Mouse (Mus musculus) cerebellum, adult 2 months (tissue): Measurements from ENCODE around the gene Otud7a.

Source experiments
- CTCF ChIP-seq: fragments of 200-500 bp; IDR thresholded peaks from 2 replicates; pipeline ENCODE4 v1.5.1; 2011; ENCODE audit warnings: low read depth, mild to moderate bottlenecking, control low read depth, low read length, moderate library complexity, borderline replicate concordance; ENCODE audit not compliant: insufficient read depth
- POLR2A ChIP-seq: fragments of 200-500 bp; IDR thresholded peaks from 2 replicates; pipeline ENCODE4 v1.6.1; 2011; ENCODE audit warnings: low read length, control low read depth, borderline replicate concordance; ENCODE audit not compliant: insufficient read depth

DNA sequence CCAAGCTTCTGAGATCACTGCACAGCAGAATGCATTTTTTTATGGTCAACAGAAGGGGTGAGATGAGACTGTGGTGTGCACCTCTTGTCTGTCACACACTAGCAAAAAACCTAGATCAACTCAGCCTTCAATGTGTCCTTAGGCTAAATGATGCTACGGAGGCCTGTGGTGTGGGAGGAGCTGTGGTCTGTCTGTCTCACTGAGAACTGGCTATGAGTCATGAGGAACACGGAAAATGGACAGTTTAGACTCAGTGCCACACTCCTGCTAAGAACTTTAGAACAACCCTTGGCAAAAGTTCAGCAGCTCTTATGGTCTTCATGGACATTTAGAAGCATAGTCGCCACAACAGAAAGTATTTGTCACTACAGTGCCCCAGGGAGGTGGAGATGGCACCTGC lies 172.5 kb downstream of the Otud7a start:
- TF ChIP-seq CTCF: no peak
- TF ChIP-seq POLR2A: no peak
